Mouse (Mus musculus): ENCODE data around the gene Rnls.

Gene Rnls

DNA sequence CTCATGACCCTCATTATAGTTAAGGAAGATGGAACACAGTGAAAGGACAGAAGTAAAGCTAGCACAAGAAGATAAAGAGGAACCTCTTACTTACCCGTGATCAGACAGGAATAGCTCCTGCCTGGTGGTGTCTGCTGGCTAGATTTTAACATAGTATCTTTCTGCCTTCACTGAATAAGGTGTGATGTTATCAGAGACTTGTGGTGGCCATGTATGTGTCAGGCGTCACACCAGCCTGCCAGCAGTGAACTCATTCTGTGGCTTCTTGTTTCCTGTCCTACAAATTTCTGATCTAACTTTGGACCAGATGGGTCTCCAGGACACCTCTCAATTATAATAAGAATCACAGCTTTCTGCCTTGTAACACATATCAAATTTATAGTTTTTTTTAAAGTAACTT, 129.7 kb downstream of the Rnls start:
- no peak for DNase-seq (ENCODE audit: low spot score)

DNA sequence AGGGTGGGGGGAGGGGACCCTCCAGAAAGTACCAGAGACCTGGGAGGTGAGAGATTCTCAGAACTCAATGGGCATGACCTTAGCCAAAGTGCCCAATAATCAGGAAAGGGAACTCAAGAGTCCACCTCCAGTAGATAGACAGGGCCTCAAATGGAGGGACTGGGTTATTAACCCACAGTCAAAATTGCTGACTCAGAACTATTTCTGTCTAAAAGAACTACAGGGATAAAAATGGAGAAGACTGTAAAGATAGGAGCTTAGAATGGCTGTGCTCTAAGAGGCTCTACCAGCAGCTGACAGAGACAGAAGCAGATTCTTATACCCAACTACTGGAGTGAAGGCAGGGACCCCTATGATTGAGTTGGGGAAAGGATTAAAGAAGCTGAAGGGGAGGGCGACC, 132.9 kb downstream of the Rnls start:
- no peak for DNase-seq (ENCODE audit: low spot score)

DNA sequence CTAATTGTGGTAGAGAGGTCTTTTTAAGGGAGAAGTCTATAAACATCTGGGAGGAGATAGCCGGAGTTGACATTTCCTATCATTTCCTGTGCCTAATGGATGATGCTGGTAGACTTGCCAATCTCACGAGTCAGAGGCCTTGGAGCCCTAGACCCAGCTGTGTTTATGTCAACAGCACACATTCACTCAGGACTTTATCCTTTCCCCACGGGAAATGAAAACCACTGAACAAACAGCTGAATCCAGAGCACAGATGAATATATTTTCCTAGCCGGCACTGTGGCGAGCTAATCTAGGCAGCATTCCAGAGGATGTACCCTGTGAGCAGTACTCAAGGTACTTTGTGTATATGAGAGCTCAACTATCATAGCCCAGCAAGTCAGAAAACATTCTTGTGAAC, 138.2 kb downstream of the Rnls start:
- DNase-seq (ENCODE audit: low spot score): peak; percentile 8

DNA sequence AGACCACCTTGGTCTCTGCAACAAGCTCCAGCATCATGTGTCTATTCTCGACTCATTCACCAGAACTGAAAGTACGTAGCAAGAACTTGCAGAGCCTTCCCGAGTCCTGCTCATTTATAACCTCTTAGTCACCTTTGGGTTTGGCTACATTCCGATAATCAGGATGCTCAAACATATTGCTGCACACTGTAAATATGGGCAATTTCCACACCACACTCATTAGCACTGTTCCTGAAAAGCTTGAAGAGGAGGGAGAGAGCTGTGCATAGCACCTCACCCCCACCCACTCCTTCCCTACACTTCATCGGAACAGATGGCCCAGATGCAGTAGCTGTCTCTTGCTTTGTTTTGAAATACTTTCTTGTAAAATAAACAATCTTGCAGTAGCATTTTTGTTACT, 139.9 kb downstream of the Rnls start:
- DNase-seq (ENCODE audit: low spot score): peak; percentile 34

DNA sequence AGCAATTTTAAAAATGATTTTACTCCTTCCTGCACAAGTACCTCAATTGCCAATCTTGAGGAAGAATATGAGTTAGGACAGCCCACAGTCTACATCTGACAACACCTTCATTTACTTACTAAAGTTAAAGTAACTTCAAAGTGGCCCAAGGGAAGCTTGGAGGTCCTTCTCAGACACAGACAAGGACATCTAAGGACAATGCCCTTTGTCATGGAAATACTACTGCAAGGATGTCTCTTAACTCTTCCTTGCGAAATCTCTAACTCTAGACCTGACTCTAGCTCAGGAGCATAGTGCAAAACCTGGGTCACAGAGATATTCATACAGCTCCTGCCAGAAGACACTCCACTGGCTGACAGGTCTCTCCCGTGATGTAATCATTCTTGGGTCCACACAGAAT, 147.9 kb downstream of the Rnls start:
- no peak for DNase-seq (ENCODE audit: low spot score)

- DNase-seq (ENCODE audit: low spot score): no peak
Measured at GRCm38 (mm10) chr19:33240386-33240785, 151.7 kb downstream of the Rnls start.

DNA sequence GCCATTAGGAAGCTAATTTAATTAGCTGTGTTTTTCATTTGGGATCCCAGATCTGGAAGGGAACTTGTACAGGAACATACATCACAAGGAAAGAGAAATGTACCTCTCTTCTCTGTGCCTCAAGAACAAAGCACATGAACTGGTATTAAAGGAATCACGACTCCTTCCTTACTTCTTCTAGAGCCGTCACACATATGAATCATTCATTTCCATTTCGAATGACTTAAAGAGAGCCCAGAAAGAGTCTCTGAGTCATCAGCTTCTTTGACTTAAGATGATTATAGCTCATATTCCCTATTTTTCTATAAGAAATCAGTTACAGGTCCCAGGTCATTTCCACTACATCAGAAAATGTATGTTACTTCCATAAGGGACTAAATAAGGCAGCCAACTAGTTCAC, 159.2 kb downstream of the Rnls start:
- no peak for DNase-seq (ENCODE audit: low spot score)

GRCm38 (mm10) chr19:33231303-33231702, 160.8 kb downstream of the Rnls start:
- no peak for DNase-seq (ENCODE audit: low spot score)

DNA sequence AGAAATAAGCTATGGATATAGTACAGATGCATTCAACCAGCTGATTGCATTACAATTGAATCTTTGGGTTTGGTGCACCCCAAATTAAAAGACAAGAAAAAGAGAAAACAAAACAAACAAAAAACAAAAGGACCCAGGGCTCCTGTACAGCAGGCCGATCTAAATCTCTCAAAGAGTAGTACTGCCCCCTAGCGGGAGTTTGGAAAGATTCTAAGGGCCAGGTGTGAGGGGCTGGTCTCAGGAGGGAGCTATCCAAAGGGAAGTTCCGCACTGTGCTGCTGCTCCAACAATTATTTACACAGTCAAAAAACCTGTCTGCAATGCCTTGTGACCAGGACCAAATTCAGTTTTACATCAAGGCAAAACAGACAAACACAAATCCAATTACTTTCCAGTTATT, 165.1 kb downstream of the Rnls start:
- DNase-seq (ENCODE audit: low spot score): peak; percentile 74

DNA sequence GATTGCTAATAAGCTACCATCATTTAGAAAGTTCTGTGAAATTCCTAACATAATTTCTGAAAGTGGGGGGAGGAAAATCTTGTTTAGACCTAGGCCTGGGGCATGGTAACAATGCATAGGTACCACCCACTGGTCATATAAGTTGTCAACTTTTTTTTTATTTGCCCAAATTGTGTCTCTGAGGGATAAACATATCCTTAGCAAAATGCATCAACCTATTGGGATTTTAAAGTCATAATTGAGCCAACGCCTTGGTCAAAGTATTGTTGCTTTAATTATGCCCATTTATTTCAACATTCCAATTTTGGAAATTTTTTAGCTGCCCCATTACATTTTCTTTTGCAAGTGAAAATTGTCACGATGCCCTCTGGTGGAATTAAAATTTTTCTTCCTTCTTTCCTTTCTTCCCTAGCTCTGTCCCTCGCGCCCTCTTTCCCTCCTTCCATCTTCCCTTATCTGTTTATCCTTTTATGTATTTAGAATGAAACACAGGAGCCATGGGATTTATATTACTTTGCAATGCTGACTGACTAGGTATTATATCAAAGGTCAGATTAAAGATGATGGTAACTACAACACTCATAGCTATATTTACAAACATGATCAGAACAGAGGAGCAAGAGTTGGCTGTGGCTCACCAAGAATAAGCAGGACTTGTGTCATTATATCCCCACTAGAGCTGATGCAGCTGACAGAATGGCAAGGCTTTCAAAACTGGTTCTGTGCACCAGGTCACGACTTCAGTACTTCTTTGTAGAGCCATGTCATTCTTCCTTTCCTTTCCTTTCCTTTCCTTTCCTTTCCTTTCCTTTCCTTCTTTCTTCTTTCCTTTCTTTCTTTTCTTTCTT, 166.0 kb downstream of the Rnls start:
- no peak for DNase-seq (ENCODE audit: low spot score)

- no peak for DNase-seq (ENCODE audit: low spot score)
Measured at GRCm38 (mm10) chr19:33225002-33225376, 167.1 kb downstream of the Rnls start.

- peak; percentile 75 for DNase-seq (ENCODE audit: low spot score)
Measured at GRCm38 (mm10) chr19:33224181-33225001, 167.7 kb downstream of the Rnls start.

DNA sequence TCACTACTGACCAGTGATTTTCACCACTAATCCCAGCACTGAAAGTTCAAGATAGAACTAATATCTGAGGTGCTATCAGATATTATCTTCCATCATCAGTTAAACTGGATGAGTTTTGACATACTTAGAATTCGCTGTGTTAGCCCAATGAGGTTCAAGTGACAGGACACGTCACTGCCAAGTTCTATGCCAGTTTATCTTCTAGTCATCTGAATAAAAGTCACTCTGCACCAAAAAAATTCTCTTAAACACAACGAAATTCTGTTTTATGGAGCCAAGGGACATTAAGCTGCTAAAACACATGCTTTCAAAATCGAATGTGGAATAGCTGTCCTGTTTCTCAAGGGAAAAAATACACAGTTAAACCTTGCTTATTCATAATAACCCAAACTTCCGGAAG, 168.3 kb downstream of the Rnls start:
- no peak for DNase-seq (ENCODE audit: low spot score)

DNA sequence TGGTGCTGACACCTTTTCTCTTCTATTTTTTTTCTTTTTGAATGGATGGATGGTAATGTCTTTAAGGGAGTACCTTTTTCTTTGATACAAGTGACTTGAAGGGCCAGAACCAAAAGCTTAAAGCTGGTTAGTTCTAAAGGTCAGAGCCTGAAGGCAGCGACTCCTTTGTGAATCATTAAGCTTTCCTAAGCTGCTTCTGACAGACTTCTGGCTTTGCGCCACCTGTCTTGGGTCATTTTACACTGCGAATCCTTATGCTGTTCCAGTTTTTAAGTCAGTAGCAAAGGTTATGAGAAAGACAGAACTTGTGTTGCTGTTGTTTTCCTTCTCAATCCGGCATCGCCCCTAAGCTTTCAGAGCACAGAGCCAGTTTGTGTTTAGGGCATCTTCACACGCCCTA, 168.8 kb downstream of the Rnls start:
- DNase-seq (ENCODE audit: low spot score): no peak

- no peak for DNase-seq (ENCODE audit: low spot score)
Measured at GRCm38 (mm10) chr19:33222595-33223223, 169.4 kb downstream of the Rnls start.

- no peak for DNase-seq (ENCODE audit: low spot score)
Measured at GRCm38 (mm10) chr19:33217791-33218300, 174.2 kb downstream of the Rnls start.

DNA sequence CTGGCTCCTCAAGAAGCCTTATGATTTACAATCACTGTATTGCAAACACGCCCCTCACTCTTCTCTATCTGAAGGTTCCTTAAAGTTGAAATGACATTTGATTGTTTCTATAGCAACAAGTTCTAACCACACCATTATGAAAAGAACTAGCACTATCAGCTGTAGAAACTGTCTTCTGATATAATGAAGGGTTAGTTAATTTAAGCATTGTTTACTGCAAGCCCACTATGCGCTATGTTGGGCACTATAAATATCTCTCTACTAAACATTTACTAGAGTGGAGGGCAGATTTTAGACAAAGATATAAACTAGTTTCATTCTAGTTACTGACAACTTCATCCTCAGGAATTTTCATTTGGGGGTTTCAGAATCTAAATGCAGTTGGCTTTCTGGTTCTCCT, 182.4 kb downstream of the Rnls start:
- no peak for DNase-seq (ENCODE audit: low spot score)

- no peak for DNase-seq (ENCODE audit: low spot score)
Measured at GRCm38 (mm10) chr19:33207991-33208390, 184.1 kb downstream of the Rnls start.

- DNase-seq (ENCODE audit: low spot score): no peak
Measured at GRCm38 (mm10) chr19:33205389-33205788, 186.7 kb downstream of the Rnls start.

DNA sequence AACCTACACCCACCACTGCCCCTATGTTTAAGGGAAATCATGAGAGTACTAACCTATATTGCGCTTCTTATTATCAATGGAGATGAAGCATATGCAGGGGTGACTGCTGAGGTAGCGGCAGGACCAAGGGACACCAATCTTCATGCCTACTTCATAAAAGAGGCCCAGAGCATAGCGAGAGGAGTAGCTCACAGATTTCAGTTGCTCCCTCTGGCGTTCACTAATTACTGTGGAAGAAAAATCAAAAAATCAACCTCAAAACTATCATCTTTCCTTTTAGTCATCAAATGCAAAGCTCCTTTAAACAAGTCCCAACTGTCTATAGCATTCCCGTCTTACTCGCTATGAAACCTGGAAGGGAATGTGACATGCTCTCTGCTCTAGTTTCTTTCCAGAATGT, 189.7 kb downstream of the Rnls start:
- no peak for DNase-seq (ENCODE audit: low spot score)

GRCm38 (mm10) chr19:33201181-33201580, 190.9 kb downstream of the Rnls start:
- DNase-seq (ENCODE audit: low spot score): no peak

GRCm38 (mm10) chr19:33192064-33192463, 200.0 kb downstream of the Rnls start:
- DNase-seq (ENCODE audit: low spot score): no peak

GRCm38 (mm10) chr19:33188766-33189165, 203.3 kb downstream of the Rnls start:
- no peak for DNase-seq (ENCODE audit: low spot score)

Measured in layer of hippocampus, adult 11-12 months (tissue).